Mouse (Mus musculus) hindbrain, postnatal 0 days (tissue): Measurements from ENCODE around the gene Acbd6. TPM values are rescaled to one million over a fixed set of nuclear protein-coding genes. Genes with fewer than 3 reads are reported as not detected.
A peak's percentile ranks its signal among the peaks of the same experiment; 100 is the strongest.

ENCODE experiments used
- ATAC-seq: fragments of 200-750 bp; cut with Nextera tagmentation; 2 replicates; pipeline ENCODE4 v1.8.0; 2017; ENCODE audit warnings: mild to moderate bottlenecking, moderate TSS enrichment, moderate library complexity
- DNase-seq: peaks from one replicate; pipeline ENCODE4 v3.0.0-alpha.2; 2015; ENCODE audit warnings: low spot score
- H3K27ac ChIP-seq: fragments of 300-500 bp; sonication (generic); 2 replicates; pipeline ENCODE4 v1.5.1; 2014; ENCODE audit warnings: mild to moderate bottlenecking
- H3K27me3 ChIP-seq: fragments of 300-500 bp; sonication (generic); 2 replicates; pipeline ENCODE4 v1.6.1; 2014; ENCODE audit warnings: low read length, mixed read lengths; ENCODE audit not compliant: insufficient read depth
- H3K36me3 ChIP-seq: fragments of 300-500 bp; sonication (generic); 2 replicates; pipeline ENCODE4 v1.6.1; 2014; ENCODE audit warnings: low read length, mixed read lengths; ENCODE audit not compliant: insufficient read depth
- H3K4me1 ChIP-seq: fragments of 300-500 bp; sonication (generic); 2 replicates; pipeline ENCODE4 v1.6.1; 2014; ENCODE audit warnings: antibody characterized with exemption, low read length, mixed read lengths; ENCODE audit not compliant: insufficient read depth
- H3K4me2 ChIP-seq: fragments of 300-500 bp; sonication (generic); 2 replicates; pipeline ENCODE4 v1.6.1; 2014; ENCODE audit warnings: low read depth, mild to moderate bottlenecking, low read length, moderate library complexity, mixed read lengths
- H3K4me3 ChIP-seq: fragments of 300-500 bp; sonication (generic); 2 replicates; pipeline ENCODE4 v1.5.1; 2014; ENCODE audit warnings: low read length
- H3K9ac ChIP-seq: fragments of 300-500 bp; sonication (generic); replicated peaks from 2 replicates; pipeline ENCODE4 v1.6.1; 2014; ENCODE audit warnings: mild to moderate bottlenecking, low read length, moderate library complexity, mixed read lengths
- H3K9me3 ChIP-seq: fragments of 300-500 bp; sonication (generic); 2 replicates; pipeline ENCODE4 v1.6.1; 2016; ENCODE audit warnings: low read length, mixed read lengths
- CTCF ChIP-seq: IDR thresholded peaks from 2 replicates; pipeline ENCODE4 v1.5.1; 2016; ENCODE audit warnings: antibody characterized with exemption, control low read depth, low read depth
- WGBS: fragments of 180-500 bp; shearing (Covaris S2); extraction: QIAGEN DNeasy Blood & Tissue Kit; methylation state at CpG from one replicate; pipeline ENCODE4 v1.1.7; 2014; 5-methylcytosine and 5-hydroxymethylcytosine counted together
- polyA plus RNA-seq: library from polyadenylated mRNA; unstranded; fragments of >200 nt; fragmentation: Nextera tagmentation; extraction: Ambion mirVana; gene quantifications from 2 replicates; pipeline ENCODE4 v1.2.1, GENCODE M21; 2015
- total RNA-seq: library from RNA; depleted of rRNA; stranded (reverse); fragments of >200 nt; gene quantifications from 2 replicates; pipeline ENCODE4 v1.2.3, GENCODE M21; 2014

Gene Acbd6
- total and polyA plus RNA-seq, 2 experiments from 2014 or later, result 118 to 119 TPM

GRCm38 (mm10) chr1:155698373-155699159 is 140.6 kb downstream of the Acbd6 start:
- Histone ChIP-seq H3K4me1 (no peaks in the 10 kb centered on the region), H3K9me3 (no peaks in the 10 kb centered on the region), H3K4me2 (peak overlapping the region; percentile 29; the same call in 1 of the 2 replicates), H3K27me3 (no peaks in the 10 kb centered on the region; the same call in 1 of the 2 replicates), H3K36me3 (no peaks in the 10 kb centered on the region), H3K9ac (no peak overlapping the region), H3K4me3 (no peak overlapping the region), H3K27ac (no peak overlapping the region)
- ATAC-seq, result peak; percentile 58
- TF ChIP-seq CTCF, result no peak
- WGBS, result 33% methylated on average over 17 of the region's 17 CpGs
- peak; percentile 53 for DNase-seq

GRCm38 (mm10) chr1:155700886-155701285 is 143.0 kb downstream of the Acbd6 start:
- H3K4me1 ChIP-seq, result no peaks in the 10 kb centered on the region
- no peak overlapping the region for H3K4me3 ChIP-seq
- ATAC-seq (no peak), DNase-seq (peak; percentile 46)
- H3K27ac ChIP-seq, result no peak overlapping the region
- no peaks in the 10 kb centered on the region for H3K36me3 ChIP-seq
- no peaks in the 10 kb centered on the region; the same call in 1 of the 2 replicates for H3K27me3 ChIP-seq
- no peak for TF ChIP-seq CTCF
- no peak overlapping the region for H3K4me2 ChIP-seq
- no peaks in the 10 kb centered on the region for H3K9me3 ChIP-seq
- no peak overlapping the region for H3K9ac ChIP-seq

DNA sequence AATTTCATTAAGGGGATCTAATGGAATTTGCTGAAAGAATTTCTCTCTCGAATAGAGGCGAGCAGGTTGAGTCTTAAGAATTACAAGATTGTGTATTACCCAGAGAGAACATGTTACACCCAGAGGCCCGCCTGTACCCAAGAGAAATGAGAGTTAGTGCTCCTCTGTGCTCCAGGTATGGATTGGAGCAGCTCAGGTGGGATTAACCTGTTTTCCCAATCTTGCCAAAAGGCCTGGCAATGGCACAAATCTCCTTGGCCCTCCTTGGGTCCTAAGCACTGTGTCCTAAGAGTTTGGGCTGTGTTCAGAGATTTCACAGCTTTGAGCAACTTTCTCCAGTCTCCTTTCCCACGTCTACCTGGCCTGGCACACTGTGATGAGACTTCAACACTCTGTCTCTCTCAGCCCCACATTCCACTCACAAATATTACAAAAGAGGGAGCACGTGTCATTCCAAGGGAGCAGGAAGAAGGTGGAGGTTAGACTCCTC is 145.3 kb downstream of the Acbd6 start:
- TF ChIP-seq CTCF, result no peak
- Histone ChIP-seq H3K9me3 (no peaks in the 10 kb centered on the region), H3K36me3 (no peaks in the 10 kb centered on the region), H3K4me1 (no peaks in the 10 kb centered on the region), H3K27ac (no peak overlapping the region), H3K4me2 (no peak overlapping the region), H3K4me3 (no peak overlapping the region), H3K9ac (no peak overlapping the region), H3K27me3 (no peaks in the 10 kb centered on the region; the same call in 1 of the 2 replicates)
- WGBS, result 83% methylated on average over 5 of the region's 5 CpGs
- no peak for DNase-seq
- no peak for ATAC-seq

GRCm38 (mm10) chr1:155704182-155704581 is 146.3 kb downstream of the Acbd6 start:
- Histone ChIP-seq H3K4me1 (no peaks in the 10 kb centered on the region), H3K4me3 (no peak overlapping the region), H3K9me3 (no peaks in the 10 kb centered on the region), H3K9ac (no peak overlapping the region), H3K27ac (no peak overlapping the region), H3K36me3 (no peaks in the 10 kb centered on the region), H3K4me2 (no peak overlapping the region), H3K27me3 (no peaks in the 10 kb centered on the region; the same call in 1 of the 2 replicates)
- ATAC-seq, result peak; percentile 61
- WGBS, result 45% methylated on average over 5 of the region's 5 CpGs
- TF ChIP-seq CTCF, result no peak
- peak; percentile 26 for DNase-seq

GRCm38 (mm10) chr1:155713306-155713705 is 155.4 kb downstream of the Acbd6 start:
- Histone ChIP-seq H3K4me1 (no peaks in the 10 kb centered on the region), H3K9ac (no peak overlapping the region), H3K27ac (no peak overlapping the region), H3K9me3 (no peaks in the 10 kb centered on the region), H3K4me2 (no peak overlapping the region), H3K4me3 (no peak overlapping the region), H3K36me3 (no peaks in the 10 kb centered on the region), H3K27me3 (no peaks in the 10 kb centered on the region)
- DNase-seq (no peak), ATAC-seq (no peak)
- TF ChIP-seq CTCF, result no peak
- WGBS, result 65% methylated on average over 2 of the region's 2 CpGs

- Histone ChIP-seq H3K27me3 (no peaks in the 10 kb centered on the region), H3K9ac (no peak overlapping the region), H3K4me3 (no peak overlapping the region), H3K27ac (no peak overlapping the region), H3K4me1 (no peaks in the 10 kb centered on the region), H3K9me3 (no peaks in the 10 kb centered on the region), H3K4me2 (no peak overlapping the region), H3K36me3 (no peaks in the 10 kb centered on the region)
- no peak for TF ChIP-seq CTCF
- no peak for DNase-seq
- ATAC-seq, result no peak
These were observed 157.4 kb downstream of the Acbd6 start for GRCm38 (mm10) chr1:155715366-155715765.

DNA sequence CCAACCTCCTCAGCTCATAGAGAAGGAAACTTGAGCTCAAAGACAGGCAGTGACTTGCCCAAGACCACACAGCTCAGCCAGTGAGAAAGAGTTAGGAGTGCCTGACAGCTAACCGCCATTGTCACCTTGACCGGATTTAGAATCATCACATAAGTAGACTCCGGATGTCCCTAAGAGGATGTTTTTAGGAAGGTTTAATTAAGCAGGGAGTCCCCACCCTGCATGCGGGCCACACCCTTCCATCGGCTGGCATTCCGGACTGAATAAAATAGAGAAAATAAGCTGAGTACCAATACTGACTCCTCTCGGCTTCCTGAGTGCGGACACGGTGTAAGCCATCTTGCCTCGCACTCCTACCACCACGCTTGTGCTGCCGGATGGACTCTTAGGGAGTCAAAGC is 159.4 kb downstream of the Acbd6 start:
- H3K9me3 ChIP-seq, result no peaks in the 10 kb centered on the region
- H3K4me3 ChIP-seq, result no peak overlapping the region
- no peak for ATAC-seq
- no peaks in the 10 kb centered on the region for H3K4me1 ChIP-seq
- no peak overlapping the region for H3K27ac ChIP-seq
- TF ChIP-seq CTCF, result no peak
- H3K36me3 ChIP-seq, result no peaks in the 10 kb centered on the region
- WGBS, result 93% methylated on average over 12 of the region's 12 CpGs
- H3K9ac ChIP-seq, result no peak overlapping the region
- DNase-seq, result no peak
- no peak overlapping the region for H3K4me2 ChIP-seq
- 0 out of 2 replicates have a peak, but pooled peaks cover 9% of the 10 kb centered on the region for H3K27me3 ChIP-seq
